Mouse (Mus musculus) lung, adult 2 months (tissue): ENCODE measurements around the gene Fbxl8. TPM values are rescaled to one million over a fixed set of nuclear protein-coding genes. Genes with fewer than 3 reads are reported as not detected.

ENCODE experiments used
- DNase-seq: peaks from one replicate; pipeline ENCODE4 v3.0.0; 2022
- H3K4me1 ChIP-seq: fragments of 200-500 bp; 2 replicates; pipeline ENCODE4 v1.6.1; 2011; ENCODE audit warnings: low read length; ENCODE audit not compliant: control insufficient read depth, insufficient read depth
- H3K4me3 ChIP-seq: fragments of 200-500 bp; replicated peaks from 2 replicates; pipeline ENCODE3; 2011; ENCODE audit warnings: low read depth, mild to moderate bottlenecking, control low read depth, low read length; ENCODE audit errors: extremely low read depth
- CTCF ChIP-seq: fragments of 200-500 bp; IDR thresholded peaks from 2 replicates; pipeline ENCODE4 v1.5.1; 2011; ENCODE audit warnings: mild to moderate bottlenecking, low read length, control low read depth; ENCODE audit not compliant: insufficient read depth
- POLR2A ChIP-seq: fragments of 200-500 bp; IDR thresholded peaks from 2 replicates; pipeline ENCODE4 v1.6.1; 2011; ENCODE audit warnings: low read depth, mild to moderate bottlenecking, control low read depth, low read length, borderline replicate concordance; ENCODE audit errors: extremely low read depth
- whole genome bisulfite sequencing: fragments of 180-500 bp; shearing (Covaris S2); methylation state at CpG from one replicate; pipeline ENCODE4 v1.1.7; 2018; 5-methylcytosine and 5-hydroxymethylcytosine counted together
- polyA plus RNA-seq: library from polyadenylated mRNA; depleted of rRNA; stranded (reverse); fragments of >200 nt; gene quantifications from 2 replicates; pipeline ENCODE4 v1.2.3, GENCODE M21; 2012

Fbxl8 gene
- polyA plus RNA-seq, 1 experiment: 15.5 TPM

DNA sequence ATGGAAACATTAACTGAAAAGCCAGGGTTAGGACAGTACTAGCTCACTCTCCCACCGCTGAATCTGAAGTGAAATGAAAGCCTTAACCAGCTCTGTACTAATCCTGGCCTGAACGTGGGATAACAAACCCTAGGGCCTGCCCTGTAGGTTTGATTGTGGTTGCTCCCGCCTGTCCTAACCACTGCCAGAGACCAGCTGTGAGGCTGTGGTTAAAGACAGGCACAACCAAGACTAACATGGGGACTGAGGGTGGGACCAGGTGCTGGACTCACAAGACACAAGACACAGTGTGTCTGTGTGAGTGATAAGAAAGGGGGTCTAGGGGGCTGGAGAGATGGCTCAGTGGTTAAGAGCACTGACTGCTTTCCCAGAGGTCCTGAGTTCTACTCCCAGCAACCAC, 16.1 kb downstream of the Fbxl8 start:
- H3K4me1 ChIP-seq: peaks cover 12% of the 10 kb centered on the region
- no peak for TF ChIP-seq CTCF
- no peak for TF ChIP-seq POLR2A
- no peak overlapping the region for H3K4me3 ChIP-seq
- WGBS: 76% methylated on average over 3 of the region's 3 CpGs
- DNase-seq: no peak

DNA sequence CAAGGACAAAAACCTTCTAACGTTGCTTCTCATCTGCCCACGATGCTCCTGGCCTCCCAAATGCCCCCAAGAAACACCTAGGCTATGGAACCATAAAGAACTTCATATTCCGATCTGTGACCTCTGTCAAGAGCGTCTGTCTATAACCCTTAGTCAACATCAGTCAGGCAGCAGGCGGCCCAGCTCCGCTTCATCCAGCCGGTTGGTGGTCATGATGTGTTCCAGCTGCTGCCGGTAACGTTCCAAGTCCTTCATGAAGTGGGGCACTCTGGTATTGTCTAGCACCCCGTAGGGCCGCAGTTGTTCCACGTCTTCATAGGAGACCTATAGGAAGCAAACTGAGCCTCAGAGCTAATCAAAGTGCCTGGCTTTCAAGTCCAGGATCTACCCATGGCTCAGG, 17.4 kb downstream of the Fbxl8 start:
- Histone ChIP-seq H3K4me1 (peaks cover 4% of the 10 kb centered on the region; the same call in 1 of the 2 replicates), H3K4me3 (no peak overlapping the region)
- no peak for DNase-seq
- 80% methylated on average over 12 of the region's 12 CpGs for WGBS
- no peak for TF ChIP-seq POLR2A
- TF ChIP-seq CTCF: no peak

DNA sequence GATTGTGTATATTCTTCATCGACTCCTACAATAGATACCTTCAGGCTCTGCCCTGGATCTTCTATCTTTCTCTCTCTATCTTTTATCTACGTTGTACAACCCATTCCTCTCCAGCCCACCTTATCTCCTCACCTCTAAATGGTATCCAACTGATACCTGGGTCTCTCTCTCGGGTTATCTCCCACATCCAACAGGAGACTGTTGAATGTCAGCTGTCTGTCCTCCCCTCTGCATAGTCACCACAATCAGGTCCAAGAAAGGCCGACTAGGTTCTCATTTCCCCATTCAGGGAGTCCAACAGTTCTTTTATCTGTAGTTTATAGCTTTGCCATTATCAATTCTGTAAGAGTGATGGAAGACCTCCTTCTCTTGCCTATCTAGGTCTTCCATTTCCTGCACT, 17.8 kb downstream of the Fbxl8 start:
- WGBS: 79% methylated on average over 4 of the region's 4 CpGs
- DNase-seq: no peak
- TF ChIP-seq CTCF: no peak
- no peak for TF ChIP-seq POLR2A
- H3K4me1 ChIP-seq: peaks cover 4% of the 10 kb centered on the region; the same call in 1 of the 2 replicates
- H3K4me3 ChIP-seq: no peak overlapping the region

DNA sequence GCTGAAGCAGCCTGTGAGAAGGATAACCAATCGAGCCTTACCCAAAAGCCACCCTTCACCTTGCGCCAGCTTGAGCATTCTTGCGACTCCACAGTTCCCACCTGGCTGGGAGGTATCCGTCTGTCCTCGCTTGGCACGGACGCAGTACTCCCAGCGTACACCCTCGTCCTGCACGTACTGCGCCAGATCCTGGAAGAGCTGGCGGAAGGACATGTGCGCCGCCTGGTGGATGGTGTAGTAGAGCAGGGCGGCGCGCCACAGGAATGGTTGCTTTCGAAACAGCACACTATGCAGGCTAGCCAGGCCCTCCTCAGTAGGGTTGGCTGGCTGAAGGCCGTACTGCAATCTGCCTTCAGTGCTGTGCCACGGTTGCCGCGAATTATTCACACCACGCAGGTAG, 18.6 kb downstream of the Fbxl8 start:
- 44% methylated on average over 23 of the region's 23 CpGs for WGBS
- DNase-seq: peak; percentile 64
- TF ChIP-seq CTCF (peak; percentile 75), POLR2A (no peak)

DNA sequence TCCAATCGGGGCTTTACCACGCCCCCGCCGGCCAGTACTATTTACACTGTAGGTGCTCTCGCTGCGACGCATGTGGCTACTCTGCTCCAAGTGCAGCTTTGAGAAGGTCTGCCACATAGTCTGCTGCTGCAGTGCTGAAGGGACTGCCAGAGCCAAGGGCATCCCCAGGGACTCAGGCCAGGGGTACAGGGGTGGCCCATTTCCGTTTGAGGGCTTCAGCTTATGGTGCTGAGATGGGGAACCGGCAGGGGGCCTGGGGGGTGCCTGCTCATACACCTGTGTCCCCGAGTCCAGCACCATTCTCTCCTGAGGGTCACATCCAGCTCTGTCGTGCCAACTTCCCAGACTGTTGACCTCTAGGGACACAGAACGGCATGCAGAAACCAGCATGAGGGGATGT, 21.1 kb downstream of the Fbxl8 start:
- H3K4me1 ChIP-seq: peaks cover 12% of the 10 kb centered on the region
- DNase-seq: no peak
- no peak for TF ChIP-seq POLR2A
- TF ChIP-seq CTCF: no peak
- WGBS: 69% methylated on average over 12 of the region's 12 CpGs
- no peak overlapping the region for H3K4me3 ChIP-seq

More for the DNA sequence above, 18.6 kb downstream of the Fbxl8 start:
- peaks cover 4% of the 10 kb centered on the region; the same call in 1 of the 2 replicates for H3K4me1 ChIP-seq
- peak overlapping the region; percentile 18 for H3K4me3 ChIP-seq

DNA sequence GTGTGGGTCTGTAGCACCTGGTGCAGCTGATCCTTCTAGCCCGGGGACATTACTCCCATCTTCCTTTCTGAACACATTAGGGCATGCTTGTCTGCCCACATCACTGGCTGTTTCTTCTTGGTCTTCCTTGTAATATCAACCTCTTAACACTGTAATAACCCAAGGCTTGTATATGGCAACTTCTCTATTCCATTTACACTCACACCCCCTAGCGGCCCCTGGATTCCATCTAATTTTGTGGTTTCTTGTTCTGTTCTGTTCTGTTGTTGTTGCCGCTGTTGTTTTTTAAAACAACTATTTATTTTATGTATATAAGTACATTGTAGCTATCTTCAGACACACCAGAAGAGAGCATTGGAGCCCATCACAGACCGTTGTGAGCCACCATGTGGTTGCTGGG, 22.5 kb downstream of the Fbxl8 start:
- peaks cover 15% of the 10 kb centered on the region for H3K4me1 ChIP-seq
- no peak for DNase-seq
- WGBS: 90% methylated on average over 4 of the region's 4 CpGs
- TF ChIP-seq CTCF: no peak
- H3K4me3 ChIP-seq: no peak overlapping the region

DNA sequence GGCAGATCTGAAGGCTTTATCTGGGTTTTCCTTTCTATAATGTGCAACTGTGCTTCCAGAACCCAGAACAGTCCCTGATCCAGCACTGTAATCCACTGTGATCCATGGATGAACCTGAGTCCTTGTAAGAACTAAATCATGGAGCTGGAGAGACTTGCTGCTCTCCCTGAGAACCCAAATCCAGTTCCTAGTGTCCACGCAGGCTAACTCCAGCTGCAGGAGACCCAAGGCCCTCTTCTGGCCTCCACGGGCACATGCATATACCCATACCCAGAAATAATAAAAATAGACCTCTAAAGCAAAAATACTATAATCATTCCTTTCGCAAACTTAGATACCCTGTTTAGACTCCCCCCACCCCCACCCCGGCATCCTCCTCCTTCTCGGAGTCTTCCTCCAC, 23.8 kb downstream of the Fbxl8 start:
- Histone ChIP-seq H3K4me1 (peaks cover 11% of the 10 kb centered on the region), H3K4me3 (no peak overlapping the region)
- WGBS: 84% methylated on average over 5 of the region's 5 CpGs
- DNase-seq: no peak
- no peak for TF ChIP-seq CTCF
- TF ChIP-seq POLR2A: no peak

DNA sequence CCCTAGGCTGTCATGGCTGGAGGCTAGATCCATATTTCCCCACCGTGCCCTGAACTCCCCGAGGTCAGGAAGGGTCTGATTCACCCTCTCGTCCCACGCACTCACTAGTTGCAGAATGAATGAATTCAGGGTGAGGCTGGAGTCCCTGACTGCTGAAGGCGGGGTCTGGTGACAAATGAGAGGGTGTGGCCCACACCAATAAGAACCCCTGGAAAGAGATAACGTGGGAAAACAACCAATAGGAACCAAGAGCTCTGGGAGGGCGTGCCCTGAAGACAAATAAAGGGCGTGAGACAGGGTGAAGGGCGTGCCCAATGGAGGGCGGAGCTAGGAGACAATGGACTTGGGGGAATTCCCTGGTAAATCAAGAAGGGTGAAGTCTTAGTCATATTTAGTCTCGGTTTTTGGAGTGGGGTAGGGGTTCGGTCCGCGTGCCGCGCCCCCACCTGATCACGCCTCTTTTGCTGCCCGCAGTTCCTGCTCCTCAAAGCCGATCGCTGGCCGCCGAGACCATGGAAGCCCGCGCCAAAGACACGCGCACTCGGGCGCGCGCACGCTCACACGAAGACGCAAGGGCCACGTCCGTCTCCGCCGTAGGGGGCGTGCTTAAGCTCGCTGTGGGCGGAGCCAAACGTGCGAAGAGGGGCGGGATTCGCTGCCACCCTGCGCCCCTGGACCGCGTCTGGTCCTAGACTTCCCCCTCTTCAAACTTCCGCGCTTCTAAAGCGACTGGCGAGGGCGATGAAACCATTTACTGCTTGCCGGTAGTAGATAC, 24.7 kb downstream of the Fbxl8 start:
- Histone ChIP-seq H3K4me3 (peak overlapping the region; percentile 75), H3K4me1 (peaks cover 11% of the 10 kb centered on the region)
- DNase-seq: peak; percentile 90
- WGBS: under 1% methylated on average over 53 of the region's 53 CpGs
- TF ChIP-seq CTCF (no peak), POLR2A (peak; percentile 17; the same call in 1 of the 2 replicates)

DNA sequence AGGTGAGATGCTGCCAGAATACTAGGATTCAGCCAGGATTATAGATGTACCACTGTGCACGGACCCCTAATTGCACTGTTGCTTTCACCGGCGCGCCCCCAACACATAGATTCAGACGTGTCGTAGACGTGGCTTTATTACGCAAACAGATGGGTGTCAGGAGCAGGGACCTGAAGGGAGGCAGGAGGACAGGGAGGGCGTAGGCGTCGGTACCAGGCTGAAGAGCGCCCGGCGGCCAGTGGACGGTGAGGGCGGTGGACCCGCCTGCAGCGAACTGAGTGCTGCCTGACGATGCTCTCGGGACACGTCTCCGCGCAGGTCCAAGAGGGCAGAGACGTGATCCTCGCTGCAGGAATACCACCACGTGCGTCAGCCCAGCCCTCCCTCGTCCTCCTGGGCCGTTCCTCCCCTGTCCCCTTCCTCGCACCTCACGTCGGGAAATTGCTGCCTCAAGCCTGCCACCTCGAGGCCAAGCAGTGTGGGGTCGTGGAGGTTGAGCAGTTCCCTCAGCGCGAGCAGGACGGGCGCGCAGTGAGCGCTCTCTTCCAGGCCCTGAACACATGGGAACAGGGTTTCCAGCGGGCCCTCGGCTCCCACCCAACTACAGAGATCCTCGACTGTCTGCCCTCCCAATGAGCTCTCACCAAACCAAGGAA, 25.5 kb downstream of the Fbxl8 start, which contains the start of gene 4931428F04Rik:
4931428F04Rik (minus strand) TSS at position 60 of the 656 bp plus-strand sequence.
- DNase-seq: peak; percentile 36
- H3K4me1 ChIP-seq: peaks cover 12% of the 10 kb centered on the region
- H3K4me3 ChIP-seq: peak within 1 kb of the TSS; percentile 75
- no peak; the same call in 1 of the 2 replicates for TF ChIP-seq CTCF
- TF ChIP-seq POLR2A: no peak
- 8% methylated on average over 43 of the region's 43 CpGs for WGBS
